Mouse (Mus musculus) forebrain, embryonic 16.5 days (tissue): ENCODE measurements around the gene Lmnb2. TPM values are rescaled to one million over a fixed set of nuclear protein-coding genes. Genes with fewer than 3 reads are reported as not detected.

Experiments used
- ATAC-seq: fragments of 200-750 bp; cut with Nextera tagmentation; 2 replicates; pipeline ENCODE4 v1.8.0; 2017; ENCODE audit warnings: mild to moderate bottlenecking, moderate library complexity
- H3K27ac ChIP-seq: fragments of 300-500 bp; sonication (generic); 2 replicates; pipeline ENCODE4 v1.5.1; 2014; ENCODE audit warnings: low read length, control low read depth
- H3K27me3 ChIP-seq: fragments of 300-500 bp; sonication (generic); replicated peaks from 2 replicates; pipeline ENCODE4 v1.6.1; 2014; ENCODE audit warnings: low read length; ENCODE audit not compliant: control insufficient read depth, insufficient read depth
- H3K36me3 ChIP-seq: fragments of 300-500 bp; sonication (generic); 2 replicates; pipeline ENCODE4 v1.6.1; 2014; ENCODE audit not compliant: control insufficient read depth, insufficient read depth
- H3K4me1 ChIP-seq: fragments of 300-500 bp; sonication (generic); replicated peaks from 2 replicates; pipeline ENCODE4 v1.6.1; 2014; ENCODE audit warnings: low read length; ENCODE audit not compliant: control insufficient read depth, insufficient read depth
- H3K4me2 ChIP-seq: fragments of 300-500 bp; sonication (generic); 2 replicates; pipeline ENCODE4 v1.6.1; 2014; ENCODE audit warnings: mild to moderate bottlenecking, low read length, control low read depth
- H3K4me3 ChIP-seq: fragments of 300-500 bp; sonication (generic); replicated peaks from 2 replicates; pipeline ENCODE4 v1.5.1; 2014; ENCODE audit warnings: mild to moderate bottlenecking, low read length, control low read depth
- H3K9ac ChIP-seq: fragments of 300-500 bp; sonication (generic); replicated peaks from 2 replicates; pipeline ENCODE4 v1.6.1; 2014; ENCODE audit warnings: low read depth, low read length, control low read depth
- H3K9me3 ChIP-seq: fragments of 300-500 bp; sonication (generic); 2 replicates; pipeline ENCODE4 v1.6.1; 2016; ENCODE audit warnings: low read length; ENCODE audit not compliant: control insufficient read depth
- WGBS: fragments of 180-500 bp; shearing (Covaris S2); extraction: QIAGEN DNeasy Blood & Tissue Kit; methylation state at CpG from one replicate; pipeline ENCODE4 v1.1.7; 2014; 5-methylcytosine and 5-hydroxymethylcytosine counted together
- polyA plus RNA-seq: library from polyadenylated mRNA; unstranded; fragments of >200 nt; fragmentation: Nextera tagmentation; extraction: Ambion mirVana; gene quantifications from 2 replicates; pipeline ENCODE4 v1.2.1, GENCODE M21; 2015

The Lmnb2 gene
- polyA plus RNA-seq, 1 experiment from 2014 or later = 59.8 TPM

DNA sequence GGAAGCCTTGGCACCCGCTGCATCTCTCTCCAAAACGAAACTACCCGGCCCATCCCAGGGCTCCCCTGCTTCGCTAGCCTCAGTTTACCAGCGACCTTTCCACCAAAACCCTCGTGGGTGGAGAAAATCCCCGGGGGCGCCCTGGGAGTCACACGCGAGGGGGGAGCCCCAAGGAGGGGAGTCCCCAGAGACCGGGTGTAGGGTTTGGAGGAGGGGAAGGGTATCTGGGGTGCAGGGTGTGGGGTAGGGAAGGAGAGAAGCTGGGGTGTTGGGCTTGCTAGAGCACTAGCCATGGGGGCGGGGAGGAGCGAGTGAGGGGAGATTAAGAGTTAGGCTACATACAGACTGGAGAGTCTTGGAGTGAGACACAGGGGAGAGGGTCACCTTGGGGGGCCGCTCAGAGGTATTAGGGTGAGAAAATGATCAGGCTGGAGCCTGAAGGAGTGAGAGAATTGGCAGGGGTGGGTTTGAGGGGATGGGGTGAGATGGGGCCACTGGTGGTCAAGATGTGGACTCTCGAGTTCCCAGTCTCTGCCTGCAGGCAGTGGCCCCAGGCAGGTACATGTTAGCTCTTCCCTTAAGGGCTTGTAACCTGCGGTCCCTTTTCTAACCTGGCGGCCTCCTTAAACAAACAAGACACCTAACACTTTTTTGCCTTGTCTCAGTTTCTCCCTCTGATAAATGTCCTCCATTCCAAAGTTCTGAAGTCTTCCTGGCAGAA is 14.8 kb upstream of the Lmnb2 start:
- no peak for ATAC-seq
- peak overlapping the region; percentile 49 for H3K4me2 ChIP-seq
- H3K27ac ChIP-seq = no peak overlapping the region
- peaks cover 38% of the 10 kb centered on the region for H3K27me3 ChIP-seq
- H3K4me1 ChIP-seq = peaks cover 72% of the 10 kb centered on the region
- no peaks in the 10 kb centered on the region for H3K9me3 ChIP-seq
- 2% methylated on average over 17 of the region's 17 CpGs for WGBS
- H3K4me3 ChIP-seq = peak overlapping the region; percentile 24
- H3K36me3 ChIP-seq = no peaks in the 10 kb centered on the region
- no peak overlapping the region for H3K9ac ChIP-seq

- ATAC-seq = no peak
- Histone ChIP-seq H3K9ac (no peak overlapping the region; the same call in 1 of the 2 replicates), H3K4me3 (peak overlapping the region; percentile 24), H3K4me1 (peaks cover 65% of the 10 kb centered on the region), H3K9me3 (no peaks in the 10 kb centered on the region), H3K4me2 (peak overlapping the region; percentile 45), H3K27me3 (peaks cover 35% of the 10 kb centered on the region), H3K36me3 (no peaks in the 10 kb centered on the region), H3K27ac (no peak overlapping the region)
- WGBS = under 1% methylated on average over 20 of the region's 20 CpGs
Measured at GRCm38 (mm10) chr10:80932206-80932605, 14.2 kb upstream of the Lmnb2 start.

DNA sequence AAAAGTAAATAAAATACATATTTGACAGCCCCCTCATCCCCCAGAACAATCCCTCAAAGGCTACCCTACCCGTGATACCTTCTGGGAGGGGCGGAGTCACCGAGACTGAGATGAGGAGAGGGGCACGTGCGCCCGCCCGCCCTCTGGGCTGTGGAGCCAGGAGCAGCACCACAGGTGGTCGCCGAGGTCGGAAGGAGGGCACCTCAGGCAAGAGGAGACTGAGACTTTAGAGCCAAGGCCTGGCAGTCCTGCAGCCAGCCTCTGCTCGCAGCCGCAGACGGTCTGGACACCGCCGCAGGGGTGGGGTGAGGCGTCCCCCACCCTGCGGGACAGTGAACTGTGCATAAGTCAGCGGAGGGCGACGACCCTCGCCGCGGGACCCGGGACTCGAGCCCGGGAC is 13.7 kb upstream of the Lmnb2 start:
- under 1% methylated on average over 26 of the region's 26 CpGs for WGBS
- H3K4me1 ChIP-seq = peaks cover 62% of the 10 kb centered on the region

DNA sequence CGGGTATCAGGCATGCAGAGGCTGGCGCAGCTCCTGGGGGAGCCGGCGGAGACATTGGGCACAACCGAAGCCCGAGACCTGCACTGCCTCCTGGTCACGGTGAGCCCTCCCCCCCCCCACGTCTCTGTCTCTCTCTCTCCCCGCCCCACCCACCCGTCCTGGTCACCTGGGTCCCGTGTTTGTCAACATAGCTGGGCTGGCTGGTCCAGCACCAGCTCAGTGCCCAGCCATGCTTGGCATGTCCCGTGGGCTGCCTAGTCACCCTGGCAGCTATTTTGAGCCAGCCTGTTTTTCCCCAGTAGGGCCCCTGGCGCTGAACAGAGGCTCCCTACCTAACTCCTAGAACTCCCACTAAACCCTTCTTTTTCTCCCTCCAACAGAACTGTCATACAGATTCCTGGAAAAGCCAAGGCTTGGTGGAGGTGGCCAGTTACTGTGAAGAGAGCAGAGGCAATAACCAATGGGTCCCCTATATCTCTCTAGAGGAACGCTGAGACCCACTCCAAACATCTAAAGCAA is 13.2 kb upstream of the Lmnb2 start:
- Histone ChIP-seq H3K9ac (0 out of 2 replicates have a peak overlapping the region, but pooled peaks have one; percentile 23), H3K4me3 (peak overlapping the region; percentile 39), H3K36me3 (no peaks in the 10 kb centered on the region), H3K4me1 (peaks cover 57% of the 10 kb centered on the region), H3K27ac (no peak overlapping the region), H3K4me2 (peak overlapping the region; percentile 68), H3K27me3 (peaks cover 35% of the 10 kb centered on the region), H3K9me3 (no peaks in the 10 kb centered on the region)
- under 1% methylated on average over 12 of the region's 14 CpGs for WGBS
- ATAC-seq = no peak

More for the DNA sequence above, 13.7 kb upstream of the Lmnb2 start:
- Histone ChIP-seq H3K36me3 (no peaks in the 10 kb centered on the region), H3K9me3 (no peaks in the 10 kb centered on the region), H3K4me2 (peak overlapping the region; percentile 45), H3K4me3 (peak overlapping the region; percentile 24), H3K9ac (no peak overlapping the region), H3K27me3 (peaks cover 35% of the 10 kb centered on the region), H3K27ac (no peak overlapping the region)
- ATAC-seq = no peak

- H3K4me1 ChIP-seq = peaks cover 50% of the 10 kb centered on the region
- no peak; the same call in 1 of the 2 replicates for ATAC-seq
- peaks cover 33% of the 10 kb centered on the region for H3K27me3 ChIP-seq
Measured at GRCm38 (mm10) chr10:80930361-80931152, 12.5 kb upstream of the Lmnb2 start.

GRCm38 (mm10) chr10:80929299-80930226 is 11.5 kb upstream of the Lmnb2 start, which contains the start of gene Gadd45b:
TSS of gene Gadd45b (plus strand) at chr10:80930073.
- Histone ChIP-seq H3K9ac (peak within 1 kb of the TSS; percentile 88), H3K27ac (peak within 1 kb of the TSS; percentile 69), H3K9me3 (no peaks in the 10 kb centered on the region), H3K27me3 (peaks cover 32% of the 10 kb centered on the region), H3K4me3 (peak within 1 kb of the TSS; percentile 61), H3K4me2 (peak within 1 kb of the TSS; percentile 91), H3K4me1 (peaks cover 49% of the 10 kb centered on the region), H3K36me3 (no peaks in the 10 kb centered on the region)
- WGBS = under 1% methylated on average over 54 of the region's 56 CpGs
- peak; percentile 91 for ATAC-seq

More at GRCm38 (mm10) chr10:80930361-80931152, 12.5 kb upstream of the Lmnb2 start:
- H3K36me3 ChIP-seq = no peaks in the 10 kb centered on the region
- H3K4me2 ChIP-seq = peak overlapping the region; percentile 68
- under 1% methylated on average over 45 of the region's 45 CpGs for WGBS
- peak overlapping the region; percentile 39 for H3K4me3 ChIP-seq
- H3K9me3 ChIP-seq = no peaks in the 10 kb centered on the region
- H3K27ac ChIP-seq = no peak overlapping the region
- H3K9ac ChIP-seq = peak overlapping the region; percentile 35

GRCm38 (mm10) chr10:80928586-80929298 is 10.7 kb upstream of the Lmnb2 start:
- peak overlapping the region; percentile 61 for H3K27ac ChIP-seq
- H3K9me3 ChIP-seq = no peaks in the 10 kb centered on the region; the same call in 1 of the 2 replicates
- peaks cover 24% of the 10 kb centered on the region for H3K27me3 ChIP-seq
- H3K4me3 ChIP-seq = peak overlapping the region; percentile 61
- H3K4me2 ChIP-seq = peak overlapping the region; percentile 91
- H3K4me1 ChIP-seq = peaks cover 48% of the 10 kb centered on the region
- WGBS = under 1% methylated on average over 48 of the region's 48 CpGs
- H3K36me3 ChIP-seq = no peaks in the 10 kb centered on the region
- H3K9ac ChIP-seq = peak overlapping the region; percentile 88
- peak; percentile 41 for ATAC-seq

GRCm38 (mm10) chr10:80925472-80925871 is 7.4 kb upstream of the Lmnb2 start:
- 44% methylated on average over 3 of the region's 3 CpGs for WGBS
- Histone ChIP-seq H3K4me2 (no peak overlapping the region), H3K9ac (no peak overlapping the region), H3K36me3 (no peaks in the 10 kb centered on the region), H3K4me1 (peaks cover 21% of the 10 kb centered on the region), H3K27ac (no peak overlapping the region), H3K9me3 (no peaks in the 10 kb centered on the region; the same call in 1 of the 2 replicates), H3K27me3 (no peaks in the 10 kb centered on the region), H3K4me3 (no peak overlapping the region)
- ATAC-seq = no peak
